Mouse (Mus musculus) hematopoietic multipotent progenitor cell, adult 10-12 weeks (in vitro differentiated cells): ENCODE measurements around the gene Stfa3. TPM values are rescaled to one million over a fixed set of nuclear protein-coding genes. Genes with fewer than 3 reads are reported as not detected.

Experiments used
- polyA plus RNA-seq: library from polyadenylated mRNA; stranded (reverse); fragments of >175 nt; gene quantifications from 2 replicates; pipeline ENCODE4 v1.2.3, GENCODE M21; 2012; ENCODE audit warnings: low replicate concordance

Gene Stfa3
- not detected in 2 replicates for polyA plus RNA-seq

GRCm38 (mm10) chr16:36455342-36455802 is at the start of gene Stfa3:
TSS of gene Stfa3 (minus strand) at chr16:36455392.

DNA sequence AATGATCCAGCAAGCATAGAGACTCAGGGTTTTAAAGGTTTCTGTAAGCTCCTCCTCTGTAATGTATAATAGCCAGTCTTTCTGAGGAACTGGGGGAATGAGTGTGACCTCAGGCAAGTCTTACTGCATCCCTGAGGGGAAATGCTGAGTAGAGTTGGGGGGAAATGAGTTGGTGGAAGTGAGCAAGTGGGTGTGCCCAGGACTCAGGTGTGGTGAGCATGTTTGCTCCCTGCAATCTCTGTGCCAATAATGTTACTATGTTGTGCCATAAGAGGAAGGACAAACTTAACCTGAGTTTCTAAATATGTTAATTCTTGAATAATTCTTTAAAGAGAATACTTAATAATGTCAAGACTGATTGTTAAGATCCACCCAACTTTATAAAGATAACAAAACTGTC is 46.8 kb downstream of the Stfa3 start, which contains the start of gene Stfa2:
TSS of gene Stfa2 (minus strand) at position 101 of the 400 bp plus-strand sequence.

Other genes with a start within 250 kb of the Stfa3 start
- not detected in 2 replicates for gene Gm5416, start 245.0 kb downstream of the Stfa3 start, polyA plus RNA-seq
- not detected in 2 replicates for gene 2010005H15Rik, start 233.9 kb downstream of the Stfa3 start, polyA plus RNA-seq
- gene Stfa1, start 178.4 kb downstream of the Stfa3 start, polyA plus RNA-seq, result not detected in 2 replicates
- not detected in 2 replicates for gene BC117090, start 121.1 kb downstream of the Stfa3 start, polyA plus RNA-seq
- gene BC100530, start 87.6 kb downstream of the Stfa3 start, polyA plus RNA-seq, result not detected in 2 replicates
- gene Stfa2, start 46.9 kb downstream of the Stfa3 start, polyA plus RNA-seq, result not detected in 2 replicates
- not detected in 2 replicates for gene Casr, start 106.7 kb upstream of the Stfa3 start, polyA plus RNA-seq
- 1.1 and 4.5 TPM in 2 replicates for gene Cd86, start 210.7 kb upstream of the Stfa3 start, polyA plus RNA-seq
- 4.2 and 6.9 TPM in 2 replicates for gene Ildr1, start 238.6 kb upstream of the Stfa3 start, polyA plus RNA-seq